Mouse (Mus musculus) heart, embryonic 11.5 days (tissue): ENCODE measurements at regions not wholly inside any gene's neighbourhood (a gene's known extent, or its start where the extent isn't known, plus 50 kb on each side); places are given as distances from the start of the nearest gene placed in this dataset.

ENCODE experiments used
- ATAC-seq: fragments of 200-750 bp; cut with Nextera tagmentation; replicated peaks from 2 replicates; pipeline ENCODE4 v1.8.0; 2017; ENCODE audit warnings: moderate library complexity; ENCODE audit not compliant: insufficient number of reproducible peaks, low FRiP score, low TSS enrichment
- H3K27ac ChIP-seq: fragments of 300-500 bp; sonication (generic); 2 replicates; pipeline ENCODE4 v1.5.1; 2014; ENCODE audit warnings: mild to moderate bottlenecking, low read depth, low read length
- H3K27me3 ChIP-seq: fragments of 300-500 bp; sonication (generic); 2 replicates; pipeline ENCODE4 v1.6.1; 2014; ENCODE audit warnings: mild to moderate bottlenecking, low read length, mixed read lengths; ENCODE audit not compliant: control insufficient read depth, insufficient read depth
- H3K36me3 ChIP-seq: fragments of 300-500 bp; sonication (generic); 2 replicates; pipeline ENCODE4 v1.6.1; 2014; ENCODE audit warnings: mild to moderate bottlenecking, low read length, moderate library complexity, mixed read lengths; ENCODE audit not compliant: control insufficient read depth, insufficient read depth
- H3K4me1 ChIP-seq: fragments of 300-500 bp; sonication (generic); 2 replicates; pipeline ENCODE4 v1.6.1; 2014; ENCODE audit warnings: low read length; ENCODE audit not compliant: control insufficient read depth, insufficient read depth
- H3K4me2 ChIP-seq: fragments of 300-500 bp; sonication (generic); 2 replicates; pipeline ENCODE4 v1.6.1; 2014; ENCODE audit warnings: mild to moderate bottlenecking, moderate library complexity
- H3K4me3 ChIP-seq: fragments of 300-500 bp; sonication (generic); 2 replicates; pipeline ENCODE4 v1.5.1; 2014; ENCODE audit warnings: low read depth, low read length
- H3K9ac ChIP-seq: fragments of 300-500 bp; sonication (generic); 2 replicates; pipeline ENCODE4 v1.6.1; 2014; ENCODE audit warnings: mild to moderate bottlenecking, low read depth, low read length, moderate library complexity
- H3K9me3 ChIP-seq: fragments of 300-500 bp; sonication (generic); replicated peaks from 2 replicates; pipeline ENCODE4 v1.6.1; 2016; ENCODE audit warnings: low read length; ENCODE audit not compliant: control insufficient read depth
- WGBS: fragments of 180-500 bp; shearing (Covaris S2); extraction: QIAGEN DNeasy Blood & Tissue Kit; methylation state at CpG from one replicate; pipeline ENCODE4 v1.1.7; 2014; ENCODE audit not compliant: insufficient replicate concordance; 5-methylcytosine and 5-hydroxymethylcytosine counted together

DNA sequence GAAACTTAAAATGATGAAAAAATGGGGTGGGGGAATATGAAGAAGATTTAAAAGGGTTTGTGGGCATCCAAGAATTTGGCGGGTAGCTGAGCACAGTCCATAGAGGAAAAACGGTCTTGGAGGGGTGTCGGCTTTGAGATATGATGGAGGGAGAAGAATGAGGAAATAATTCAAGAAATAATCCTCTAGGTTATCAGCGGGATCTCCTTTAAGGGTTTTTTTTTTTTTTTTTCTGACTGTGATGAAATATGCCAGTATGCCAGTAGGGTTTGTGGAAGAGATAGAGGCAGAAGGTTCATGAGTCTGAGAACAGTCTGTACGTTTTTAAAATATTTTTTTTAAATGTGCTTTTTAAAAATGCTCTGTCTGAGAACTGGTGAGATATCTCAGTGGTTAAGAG, 135.3 kb upstream of the Plxnc1 start:
- Histone ChIP-seq H3K9ac (no peak overlapping the region), H3K36me3 (no peaks in the 10 kb centered on the region), H3K27me3 (no peaks in the 10 kb centered on the region), H3K4me2 (no peak overlapping the region), H3K4me1 (peaks cover 8% of the 10 kb centered on the region), H3K27ac (no peak overlapping the region), H3K4me3 (no peak overlapping the region), H3K9me3 (no peaks in the 10 kb centered on the region)
- ATAC-seq = no peak
- WGBS = 78% methylated on average over 5 of the region's 5 CpGs

DNA sequence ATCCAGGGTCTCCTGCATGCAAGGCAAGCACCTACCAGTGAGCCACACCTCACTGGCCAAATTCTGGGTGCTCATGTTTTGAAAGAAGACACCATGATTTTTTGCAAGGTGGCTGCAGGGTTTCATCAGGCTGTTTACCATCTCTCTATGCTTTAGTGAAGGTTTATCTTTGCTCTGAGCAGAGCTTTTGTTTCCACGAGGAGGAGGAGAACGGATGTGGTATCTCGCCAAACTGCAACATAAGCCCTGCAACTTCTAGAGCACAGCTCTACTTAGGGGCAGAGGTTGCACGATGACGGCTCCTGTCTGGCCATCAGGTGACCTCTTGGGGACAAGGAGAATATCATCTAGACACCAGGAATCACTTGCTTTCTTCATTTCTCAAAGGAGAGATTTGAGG, 131.8 kb upstream of the Plxnc1 start:
- no peak for ATAC-seq
- Histone ChIP-seq H3K27me3 (no peaks in the 10 kb centered on the region), H3K27ac (no peak overlapping the region), H3K4me3 (no peak overlapping the region), H3K9ac (no peak overlapping the region), H3K4me2 (no peak overlapping the region), H3K9me3 (no peaks in the 10 kb centered on the region), H3K4me1 (peaks cover 12% of the 10 kb centered on the region), H3K36me3 (no peaks in the 10 kb centered on the region)
- WGBS = 59% methylated on average over 5 of the region's 5 CpGs

DNA sequence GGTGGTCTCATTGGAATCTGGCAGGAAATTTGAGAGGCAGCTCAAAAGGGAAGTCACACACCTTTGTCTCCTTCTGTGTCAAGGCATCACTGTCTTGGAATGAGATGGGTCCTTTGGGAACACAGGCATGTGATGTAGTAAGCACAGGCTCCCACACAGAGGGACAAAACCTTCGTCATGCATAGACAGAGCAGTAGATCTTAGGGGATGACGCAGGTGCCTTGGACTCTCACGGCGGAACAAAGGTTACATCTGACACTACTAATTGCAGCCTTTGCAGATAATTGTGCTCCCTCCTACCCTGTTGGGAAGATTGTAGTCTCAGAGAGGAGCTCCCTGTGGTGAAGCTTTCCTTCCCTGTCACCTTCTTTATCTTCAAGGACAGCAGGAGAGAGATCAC, 131.3 kb upstream of the Plxnc1 start:
- no peak overlapping the region for H3K4me3 ChIP-seq
- H3K4me2 ChIP-seq = no peak overlapping the region
- ATAC-seq = no peak
- WGBS = 65% methylated on average over 4 of the region's 4 CpGs
- H3K4me1 ChIP-seq = peaks cover 12% of the 10 kb centered on the region
- no peaks in the 10 kb centered on the region for H3K27me3 ChIP-seq
- H3K9ac ChIP-seq = no peak overlapping the region
- no peaks in the 10 kb centered on the region for H3K36me3 ChIP-seq
- no peaks in the 10 kb centered on the region for H3K9me3 ChIP-seq
- H3K27ac ChIP-seq = no peak overlapping the region

DNA sequence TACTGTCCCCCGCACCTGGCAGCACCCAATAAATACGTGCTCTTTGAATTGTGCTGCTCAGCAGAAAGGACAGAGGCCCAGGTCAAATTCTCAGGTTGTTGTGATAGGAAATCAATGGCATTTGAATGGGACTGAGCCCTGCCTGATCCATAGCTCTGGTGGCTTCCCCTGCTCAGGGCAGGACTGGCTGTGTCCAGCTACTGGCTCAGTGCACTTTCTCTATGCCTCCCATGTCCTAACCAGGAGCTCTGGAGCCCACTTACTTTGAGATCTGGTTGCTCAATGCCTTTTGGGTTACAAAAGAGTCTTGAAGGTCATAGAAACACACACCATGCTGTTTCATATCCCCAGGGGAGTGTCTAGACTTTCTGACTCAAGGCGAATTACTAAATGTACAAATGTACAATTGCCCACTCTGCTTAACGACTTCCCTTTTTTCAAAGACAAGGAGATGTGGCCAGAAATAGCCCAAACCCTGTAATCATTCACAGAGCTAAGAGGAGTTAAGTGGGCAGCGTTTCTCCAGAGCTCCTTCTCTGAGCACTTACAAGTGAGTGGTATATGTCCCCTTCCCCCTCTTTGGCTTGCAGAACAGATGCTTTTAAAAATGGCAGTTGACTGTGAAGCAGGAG, 130.4 kb upstream of the Plxnc1 start:
- WGBS = 35% methylated on average over 5 of the region's 5 CpGs
- H3K4me2 ChIP-seq = no peak overlapping the region
- H3K27me3 ChIP-seq = no peaks in the 10 kb centered on the region
- no peaks in the 10 kb centered on the region for H3K36me3 ChIP-seq
- H3K9me3 ChIP-seq = no peaks in the 10 kb centered on the region
- H3K9ac ChIP-seq = no peak overlapping the region
- ATAC-seq = no peak
- no peak overlapping the region for H3K4me3 ChIP-seq
- H3K27ac ChIP-seq = peak overlapping the region; percentile 57; the same call in 1 of the 2 replicates
- peaks cover 12% of the 10 kb centered on the region for H3K4me1 ChIP-seq

DNA sequence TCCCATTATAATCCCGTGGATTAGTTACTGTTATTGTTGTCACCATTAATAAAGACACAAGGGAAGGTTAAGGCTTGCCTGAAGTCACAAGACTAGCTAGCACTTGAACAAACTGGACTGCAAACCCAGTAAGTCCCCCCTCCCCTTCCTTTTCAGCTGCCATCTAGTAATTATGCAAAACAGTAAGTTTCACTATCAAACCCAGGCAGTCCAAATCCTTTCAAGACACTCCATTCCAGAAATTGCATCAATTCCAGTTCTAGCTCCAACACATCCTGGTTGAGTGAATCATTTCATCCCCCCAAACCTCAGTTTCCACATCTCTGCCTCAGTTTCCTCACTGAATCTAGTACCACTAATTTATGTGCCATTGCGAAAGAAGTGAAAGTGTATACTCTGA, 129.7 kb upstream of the Plxnc1 start:
- Histone ChIP-seq H3K4me1 (peaks cover 12% of the 10 kb centered on the region), H3K36me3 (no peaks in the 10 kb centered on the region), H3K27ac (no peak overlapping the region), H3K9me3 (no peaks in the 10 kb centered on the region), H3K9ac (no peak overlapping the region), H3K4me2 (no peak overlapping the region), H3K27me3 (no peaks in the 10 kb centered on the region), H3K4me3 (no peak overlapping the region)
- 79% methylated on average over 2 of the region's 2 CpGs for WGBS
- ATAC-seq = no peak

DNA sequence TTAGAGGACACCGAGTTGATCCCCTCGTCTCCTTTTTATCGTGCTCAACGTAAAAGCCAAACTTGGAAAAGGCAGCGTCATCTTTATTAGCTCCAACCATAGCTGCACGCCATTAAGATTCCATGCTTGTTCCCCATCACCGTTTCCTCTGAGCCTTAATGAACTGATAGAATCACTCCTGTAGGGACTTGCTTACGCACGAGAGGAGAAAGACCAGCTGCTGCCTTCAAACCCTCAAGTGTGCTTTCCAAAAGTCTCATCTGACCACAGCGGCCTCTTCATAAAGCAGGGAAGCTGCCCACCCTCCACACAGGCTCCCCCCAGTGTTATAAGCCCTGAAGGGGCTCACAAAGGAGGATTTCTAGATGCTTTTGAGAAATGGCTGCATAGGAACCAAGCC, 123.3 kb upstream of the Plxnc1 start:
- no peak overlapping the region for H3K4me2 ChIP-seq
- no peaks in the 10 kb centered on the region for H3K9me3 ChIP-seq
- no peak for ATAC-seq
- H3K36me3 ChIP-seq = no peaks in the 10 kb centered on the region
- WGBS = 83% methylated on average over 10 of the region's 10 CpGs
- H3K4me3 ChIP-seq = no peak overlapping the region
- no peak overlapping the region for H3K27ac ChIP-seq
- H3K4me1 ChIP-seq = no peaks in the 10 kb centered on the region
- H3K9ac ChIP-seq = no peak overlapping the region
- H3K27me3 ChIP-seq = no peaks in the 10 kb centered on the region

DNA sequence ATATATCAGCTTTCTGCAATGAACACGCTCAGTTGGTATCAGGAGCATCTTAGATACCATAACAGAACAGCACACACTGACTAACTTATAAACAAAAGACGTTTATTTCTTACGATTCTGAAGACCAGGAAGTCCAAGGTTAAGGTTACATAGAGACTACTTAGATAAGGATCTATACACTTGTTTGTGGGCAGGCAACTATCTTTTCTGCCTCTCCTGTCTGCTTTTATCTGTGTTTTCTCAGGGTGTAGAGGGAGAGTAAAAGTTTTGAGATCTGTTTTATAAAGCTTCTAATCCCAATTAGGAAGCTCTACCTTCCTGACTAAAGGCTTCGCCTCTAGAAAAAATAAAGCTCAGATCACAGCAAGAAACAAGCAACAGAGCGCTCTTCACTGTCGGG, 122.1 kb upstream of the Plxnc1 start:
- H3K27me3 ChIP-seq = no peaks in the 10 kb centered on the region
- H3K27ac ChIP-seq = no peak overlapping the region
- no peak overlapping the region for H3K9ac ChIP-seq
- no peak for ATAC-seq
- WGBS = 62% methylated on average over 6 of the region's 6 CpGs
- H3K4me1 ChIP-seq = no peaks in the 10 kb centered on the region
- H3K9me3 ChIP-seq = no peaks in the 10 kb centered on the region
- H3K4me3 ChIP-seq = no peak overlapping the region
- H3K36me3 ChIP-seq = no peaks in the 10 kb centered on the region
- no peak overlapping the region for H3K4me2 ChIP-seq

DNA sequence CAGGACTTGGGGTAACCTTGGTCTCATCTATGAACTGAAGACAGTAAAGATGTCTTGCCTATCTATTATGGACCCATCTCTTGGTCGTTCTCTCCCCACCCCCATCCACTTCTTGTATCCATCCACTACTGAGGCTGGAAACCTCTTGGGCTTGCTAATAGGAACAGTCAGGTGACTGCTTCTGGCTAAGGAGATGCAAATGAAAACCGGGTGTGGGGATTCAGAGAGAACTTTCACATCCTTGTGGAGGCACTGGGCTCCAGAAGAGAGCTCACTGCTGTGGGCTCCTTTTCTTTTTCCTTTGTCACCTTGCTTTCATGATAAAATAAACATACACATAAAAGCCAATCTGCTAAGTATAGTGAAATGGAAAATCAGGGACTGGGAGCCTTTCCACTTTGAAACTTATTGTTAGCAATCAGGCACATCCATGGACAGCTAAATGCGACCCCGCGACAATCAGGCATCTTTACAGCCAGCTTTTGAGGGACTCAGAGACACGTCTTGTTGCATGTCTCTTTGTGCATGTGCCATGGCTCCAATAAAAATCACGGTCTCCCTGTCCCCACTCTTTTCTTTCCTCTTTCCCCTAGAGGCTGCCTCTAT, 115.0 kb upstream of the Plxnc1 start:
- Histone ChIP-seq H3K27ac (no peak overlapping the region), H3K36me3 (no peaks in the 10 kb centered on the region), H3K9me3 (no peaks in the 10 kb centered on the region), H3K4me2 (no peak overlapping the region), H3K4me1 (no peaks in the 10 kb centered on the region), H3K27me3 (no peaks in the 10 kb centered on the region), H3K4me3 (no peak overlapping the region), H3K9ac (no peak overlapping the region)
- 66% methylated on average over 7 of the region's 7 CpGs for WGBS
- no peak for ATAC-seq

DNA sequence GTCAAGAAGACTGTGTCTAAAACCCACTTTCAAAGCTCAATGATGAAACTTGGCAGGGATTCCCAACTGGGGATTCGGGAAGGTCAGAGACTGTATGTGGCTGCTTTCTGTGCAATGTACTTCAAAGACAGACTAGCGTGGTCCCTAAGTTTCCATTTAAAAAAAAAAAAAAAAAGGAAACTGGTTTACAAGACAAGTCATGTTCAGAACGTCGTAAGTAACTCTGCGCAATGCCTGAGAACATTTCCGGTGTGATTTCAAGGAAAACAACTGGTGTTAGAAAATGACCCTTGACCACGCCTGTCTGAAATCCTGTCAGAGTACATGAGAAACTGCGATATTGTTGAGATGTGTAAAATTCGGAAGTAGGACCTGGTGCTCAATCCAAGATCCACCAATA, 114.4 kb upstream of the Plxnc1 start:
- WGBS = 83% methylated on average over 9 of the region's 9 CpGs
- Histone ChIP-seq H3K27ac (no peak overlapping the region), H3K36me3 (no peaks in the 10 kb centered on the region), H3K27me3 (no peaks in the 10 kb centered on the region), H3K4me3 (no peak overlapping the region), H3K4me2 (no peak overlapping the region), H3K4me1 (no peaks in the 10 kb centered on the region), H3K9ac (no peak overlapping the region), H3K9me3 (no peaks in the 10 kb centered on the region)
- ATAC-seq = no peak
